Mouse (Mus musculus) erythroblast, embryonic 14.5 days (primary cell): ENCODE measurements at regions not wholly inside any gene's neighbourhood (a gene's known extent, or its start where the extent isn't known, plus 50 kb on each side); places are given as distances from the start of the nearest gene placed in this dataset.
A peak's percentile ranks its signal among the peaks of the same experiment; 100 is the strongest.

Source experiments
- H3K27me3 ChIP-seq: 2 replicates; pipeline ENCODE4 v1.6.1; 2012; ENCODE audit warnings: inconsistent platforms; ENCODE audit not compliant: control insufficient read depth
- H3K36me3 ChIP-seq: 2 replicates; pipeline ENCODE4 v1.6.1; 2012; ENCODE audit warnings: mild to moderate bottlenecking, inconsistent platforms; ENCODE audit not compliant: control insufficient read depth
- H3K4me1 ChIP-seq: 2 replicates; pipeline ENCODE4 v1.6.1; 2012; ENCODE audit warnings: inconsistent platforms; ENCODE audit not compliant: control insufficient read depth
- H3K4me3 ChIP-seq: replicated peaks from 2 replicates; pipeline ENCODE3; 2012; ENCODE audit warnings: moderate library complexity, mild to moderate bottlenecking, inconsistent platforms
- H3K9me3 ChIP-seq: 2 replicates; pipeline ENCODE4 v1.6.1; 2012; ENCODE audit warnings: low read length, inconsistent platforms, mixed read lengths; ENCODE audit not compliant: control insufficient read depth
- GATA1 ChIP-seq: IDR thresholded peaks from 2 replicates; pipeline ENCODE4 v1.6.1; 2012; ENCODE audit warnings: low read length, inconsistent platforms, mixed read lengths
- TAL1 ChIP-seq: IDR thresholded peaks from 3 replicates; pipeline ENCODE4 v1.6.1; 2012; ENCODE audit warnings: low read length, inconsistent platforms, mixed read lengths

DNA sequence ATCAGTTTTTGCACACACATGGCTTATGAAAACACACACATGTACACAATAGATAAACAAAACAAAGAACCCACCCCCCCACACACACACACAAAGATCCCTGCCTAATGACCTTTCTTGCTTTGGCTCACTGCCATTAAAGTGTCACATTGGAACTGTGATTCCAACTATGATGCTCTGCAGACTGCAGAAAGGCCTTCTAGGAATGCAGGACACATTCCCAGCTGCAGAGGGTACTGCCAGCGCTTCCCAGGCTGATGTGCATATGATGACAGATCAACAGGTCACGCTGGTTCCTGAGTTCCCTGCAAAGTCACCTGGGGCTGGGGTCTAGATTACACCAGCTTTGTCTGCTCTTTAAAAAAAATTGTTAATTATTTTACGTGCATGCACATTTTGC lies 68.1 kb upstream of the Ppm1j start:
- peaks cover 10% of the 10 kb centered on the region for H3K4me1 ChIP-seq
- TF ChIP-seq TAL1 (no peak), GATA1 (no peak)
- 0 out of 2 replicates have a peak, but pooled peaks cover 2% of the 10 kb centered on the region for H3K9me3 ChIP-seq
- no peaks in the 10 kb centered on the region for H3K27me3 ChIP-seq
- H3K36me3 ChIP-seq: no peaks in the 10 kb centered on the region
- no peak overlapping the region for H3K4me3 ChIP-seq

DNA sequence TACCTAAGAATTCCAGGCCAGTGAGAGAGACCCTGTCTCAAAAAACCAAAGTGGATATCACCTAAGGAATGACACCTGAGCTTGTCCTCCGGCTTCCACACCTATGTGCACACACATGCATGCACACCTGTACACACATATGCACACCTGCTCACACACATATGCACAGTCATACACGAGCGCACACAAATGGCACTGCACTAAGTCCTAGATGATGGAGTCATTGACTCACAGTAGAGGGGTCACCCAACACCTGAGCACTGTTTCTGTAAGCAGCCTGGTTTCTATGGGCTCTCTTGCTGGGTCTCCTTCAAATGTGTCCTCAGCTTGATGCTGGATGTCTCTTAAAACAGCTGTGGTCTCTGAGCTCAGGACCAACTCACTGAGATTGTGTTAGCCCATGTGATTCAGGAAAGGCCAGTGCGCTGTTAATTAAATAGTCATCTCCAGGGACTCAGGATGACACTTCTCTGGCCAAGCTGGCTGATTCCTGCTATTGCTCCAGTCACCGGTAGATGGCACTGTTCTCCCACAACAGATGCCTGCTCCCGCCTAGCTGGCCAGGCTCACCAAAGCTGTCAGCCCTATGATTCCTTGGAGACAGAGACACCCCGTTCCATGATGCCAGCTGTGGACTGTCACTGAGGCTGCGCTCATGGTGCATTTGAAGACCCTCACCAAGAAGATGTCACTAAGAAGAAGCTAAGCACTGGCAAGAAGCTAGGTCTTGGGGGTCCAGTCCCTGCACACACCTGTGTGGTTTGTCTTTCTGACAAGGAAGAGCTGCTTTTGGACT lies 66.8 kb upstream of the Ppm1j start:
- peak overlapping the region; percentile 5 for H3K4me3 ChIP-seq
- no peaks in the 10 kb centered on the region for H3K27me3 ChIP-seq
- peaks cover 13% of the 10 kb centered on the region for H3K4me1 ChIP-seq
- H3K36me3 ChIP-seq: no peaks in the 10 kb centered on the region
- no peaks in the 10 kb centered on the region for H3K9me3 ChIP-seq
- TF ChIP-seq GATA1: no peak
- TF ChIP-seq TAL1: no peak

DNA sequence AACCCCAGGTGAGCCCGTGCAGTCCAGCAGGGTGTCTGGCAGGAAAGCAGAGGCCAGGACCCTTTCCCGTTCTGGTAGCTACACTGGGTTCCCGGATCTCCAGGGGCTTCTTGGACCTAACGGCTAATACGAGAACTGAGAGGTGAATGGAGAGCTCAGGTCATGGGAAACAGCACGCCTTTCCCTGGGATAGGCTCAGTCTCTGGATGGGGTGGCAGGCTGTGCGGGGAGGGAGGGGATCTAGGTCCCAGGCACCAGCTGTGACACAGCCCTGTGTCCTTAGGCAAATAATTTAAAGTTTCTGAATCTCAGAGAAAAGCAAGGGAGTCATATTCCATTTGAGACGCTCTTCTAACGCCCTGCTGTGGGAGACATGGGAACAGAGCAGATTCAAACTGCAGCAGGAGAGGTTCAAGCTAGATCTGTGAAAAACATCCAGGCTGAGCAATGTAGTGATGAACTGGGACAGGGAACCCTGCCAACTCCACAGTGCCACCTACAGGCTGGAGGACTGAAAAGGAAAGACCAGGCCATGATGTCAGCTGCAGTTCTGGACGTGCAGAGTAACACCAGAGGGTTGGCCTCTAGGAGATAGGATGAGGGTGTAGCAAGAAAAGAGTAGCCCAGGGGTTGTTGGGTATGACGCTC lies 66.1 kb upstream of the Ppm1j start:
- Histone ChIP-seq H3K9me3 (no peaks in the 10 kb centered on the region), H3K4me3 (peak overlapping the region; percentile 5), H3K36me3 (no peaks in the 10 kb centered on the region), H3K27me3 (no peaks in the 10 kb centered on the region), H3K4me1 (peaks cover 13% of the 10 kb centered on the region)
- TF ChIP-seq TAL1 (no peak), GATA1 (no peak)
